Mouse (Mus musculus): ENCODE data around the gene Nkain2. TPM values are rescaled to one million over a fixed set of nuclear protein-coding genes. Genes with fewer than 3 reads are reported as not detected.

Gene Nkain2
- polyA plus RNA-seq, 1 experiment from 2014 or later: 8.2 TPM

DNA sequence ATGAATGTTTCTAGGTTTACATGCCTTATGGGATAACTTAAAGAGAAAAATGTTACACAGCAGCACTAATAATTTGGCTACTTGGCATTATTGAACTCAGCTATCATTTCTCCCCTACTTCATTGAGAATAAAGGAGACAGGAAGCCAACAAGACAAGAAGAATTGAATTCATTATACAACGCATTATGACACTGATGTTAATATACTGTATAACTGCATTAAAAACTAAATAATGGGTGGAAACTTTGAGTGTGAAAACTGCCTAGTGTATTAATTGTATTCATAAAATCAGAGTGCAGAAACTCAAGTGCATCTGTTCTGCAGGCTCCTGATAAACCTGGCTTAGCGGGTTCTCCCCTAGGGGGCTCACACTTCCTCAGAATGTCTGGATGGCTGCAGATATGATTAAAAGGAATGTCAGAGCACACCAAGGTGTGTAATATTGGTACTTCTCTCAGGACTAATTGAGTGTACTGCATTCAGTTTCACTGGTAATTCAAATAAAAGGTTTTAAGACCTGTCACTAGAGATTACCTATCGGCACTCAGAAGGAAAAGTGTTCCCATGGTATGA is 589.2 kb downstream of the Nkain2 start:
- no peak for ATAC-seq
- Histone ChIP-seq H3K9ac (no peak overlapping the region), H3K27me3 (no peaks in the 10 kb centered on the region), H3K4me3 (no peak overlapping the region), H3K4me2 (no peak overlapping the region), H3K36me3 (ENCODE audit: poor library complexity, severe bottlenecking) (no peaks in the 10 kb centered on the region), H3K4me1 (no peaks in the 10 kb centered on the region), H3K27ac (no peak overlapping the region), H3K9me3 (replicated peaks) (no peaks in the 10 kb centered on the region)
- 86% methylated on average over 3 of the region's 3 CpGs for WGBS

DNA sequence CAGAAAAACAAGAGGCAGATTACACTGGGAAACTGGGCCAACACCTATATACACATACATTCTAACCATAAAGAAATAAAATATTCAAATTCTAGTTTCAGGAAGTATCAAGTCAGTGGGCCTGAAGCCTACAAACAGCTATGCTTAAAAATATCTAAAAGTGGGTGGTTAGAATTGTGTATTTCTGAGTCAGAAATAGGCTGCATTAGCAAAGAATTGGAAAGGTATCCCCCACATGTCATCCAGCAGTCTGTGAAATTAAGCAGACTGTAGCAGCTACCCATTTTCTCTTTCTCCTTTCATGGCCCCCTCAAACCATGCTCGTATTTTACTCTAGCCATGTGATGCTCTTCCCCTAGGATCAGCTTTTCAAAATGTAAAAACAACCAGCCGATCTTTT is 599.8 kb downstream of the Nkain2 start:
- WGBS: 49% methylated on average over 2 of the region's 2 CpGs
- no peak overlapping the region for H3K4me2 ChIP-seq
- H3K4me3 ChIP-seq: no peak overlapping the region
- no peaks in the 10 kb centered on the region for H3K36me3 ChIP-seq (ENCODE audit: poor library complexity, severe bottlenecking)
- H3K27me3 ChIP-seq: no peaks in the 10 kb centered on the region
- H3K9me3 ChIP-seq (replicated peaks): no peaks in the 10 kb centered on the region
- no peak overlapping the region for H3K27ac ChIP-seq
- ATAC-seq: no peak
- H3K9ac ChIP-seq: no peak overlapping the region
- no peaks in the 10 kb centered on the region for H3K4me1 ChIP-seq

- Histone ChIP-seq H3K4me2 (no peak overlapping the region), H3K9ac (no peak overlapping the region), H3K4me3 (no peak overlapping the region), H3K36me3 (ENCODE audit: poor library complexity, severe bottlenecking) (no peaks in the 10 kb centered on the region), H3K27me3 (no peaks in the 10 kb centered on the region), H3K27ac (no peak overlapping the region), H3K9me3 (replicated peaks) (no peaks in the 10 kb centered on the region), H3K4me1 (no peaks in the 10 kb centered on the region)
- WGBS: 87% methylated on average over 1 of the region's 1 CpGs
- no peak for ATAC-seq
Observed at GRCm38 (mm10) chr10:32283690-32284089, 606.6 kb downstream of the Nkain2 start.

GRCm38 (mm10) chr10:32243266-32243882 is 646.9 kb downstream of the Nkain2 start:
- Histone ChIP-seq H3K4me3 (no peak overlapping the region), H3K27me3 (no peaks in the 10 kb centered on the region), H3K9ac (no peak overlapping the region), H3K9me3 (replicated peaks) (no peaks in the 10 kb centered on the region), H3K36me3 (ENCODE audit: poor library complexity, severe bottlenecking) (no peaks in the 10 kb centered on the region), H3K4me1 (no peaks in the 10 kb centered on the region), H3K27ac (no peak overlapping the region), H3K4me2 (no peak overlapping the region)
- ATAC-seq: no peak
- 78% methylated on average over 4 of the region's 4 CpGs for WGBS

GRCm38 (mm10) chr10:32241168-32241567 is 649.1 kb downstream of the Nkain2 start:
- ATAC-seq: 0 out of 2 replicates have a peak, but pooled peaks have one; percentile 27
- Histone ChIP-seq H3K27ac (no peak overlapping the region), H3K4me3 (no peak overlapping the region), H3K4me1 (no peaks in the 10 kb centered on the region), H3K36me3 (ENCODE audit: poor library complexity, severe bottlenecking) (no peaks in the 10 kb centered on the region), H3K27me3 (no peaks in the 10 kb centered on the region), H3K4me2 (no peak overlapping the region), H3K9ac (no peak overlapping the region), H3K9me3 (replicated peaks) (no peaks in the 10 kb centered on the region)

GRCm38 (mm10) chr10:32182951-32183350 is 707.3 kb downstream of the Nkain2 start:
- Histone ChIP-seq H3K27me3 (no peaks in the 10 kb centered on the region), H3K4me1 (no peaks in the 10 kb centered on the region), H3K36me3 (ENCODE audit: poor library complexity, severe bottlenecking) (no peaks in the 10 kb centered on the region), H3K4me3 (no peak overlapping the region), H3K9ac (no peak overlapping the region), H3K9me3 (replicated peaks) (no peaks in the 10 kb centered on the region), H3K4me2 (no peak overlapping the region), H3K27ac (no peak overlapping the region)
- no peak for ATAC-seq
- WGBS: 85% methylated on average over 3 of the region's 3 CpGs

- Histone ChIP-seq H3K9ac (no peak overlapping the region), H3K4me1 (no peaks in the 10 kb centered on the region), H3K27ac (no peak overlapping the region), H3K36me3 (ENCODE audit: poor library complexity, severe bottlenecking) (no peaks in the 10 kb centered on the region), H3K27me3 (no peaks in the 10 kb centered on the region), H3K9me3 (replicated peaks) (no peaks in the 10 kb centered on the region), H3K4me2 (no peak overlapping the region), H3K4me3 (no peak overlapping the region)
- ATAC-seq: no peak
- WGBS: 38% methylated on average over 1 of the region's 1 CpGs
Observed at GRCm38 (mm10) chr10:32091354-32091753, 798.9 kb downstream of the Nkain2 start.

- Histone ChIP-seq H3K27me3 (no peaks in the 10 kb centered on the region), H3K9me3 (replicated peaks) (no peaks in the 10 kb centered on the region), H3K9ac (no peak overlapping the region), H3K27ac (no peak overlapping the region), H3K4me3 (no peak overlapping the region), H3K36me3 (ENCODE audit: poor library complexity, severe bottlenecking) (no peaks in the 10 kb centered on the region), H3K4me2 (no peak overlapping the region), H3K4me1 (no peaks in the 10 kb centered on the region)
- 90% methylated on average over 6 of the region's 6 CpGs for WGBS
- no peak for ATAC-seq
Observed at GRCm38 (mm10) chr10:32060396-32060795, 829.9 kb downstream of the Nkain2 start.

- ATAC-seq: no peak
- no peaks in the 10 kb centered on the region for H3K9me3 ChIP-seq (replicated peaks)
- H3K27ac ChIP-seq: no peak overlapping the region
- 84% methylated on average over 2 of the region's 2 CpGs for WGBS
- no peaks in the 10 kb centered on the region for H3K27me3 ChIP-seq
- H3K4me1 ChIP-seq: no peaks in the 10 kb centered on the region
- H3K36me3 ChIP-seq (ENCODE audit: poor library complexity, severe bottlenecking): no peaks in the 10 kb centered on the region
- H3K4me3 ChIP-seq: no peak overlapping the region
- H3K9ac ChIP-seq: no peak overlapping the region
- no peak overlapping the region for H3K4me2 ChIP-seq
Observed at GRCm38 (mm10) chr10:32058251-32058650, 832.0 kb downstream of the Nkain2 start.

DNA sequence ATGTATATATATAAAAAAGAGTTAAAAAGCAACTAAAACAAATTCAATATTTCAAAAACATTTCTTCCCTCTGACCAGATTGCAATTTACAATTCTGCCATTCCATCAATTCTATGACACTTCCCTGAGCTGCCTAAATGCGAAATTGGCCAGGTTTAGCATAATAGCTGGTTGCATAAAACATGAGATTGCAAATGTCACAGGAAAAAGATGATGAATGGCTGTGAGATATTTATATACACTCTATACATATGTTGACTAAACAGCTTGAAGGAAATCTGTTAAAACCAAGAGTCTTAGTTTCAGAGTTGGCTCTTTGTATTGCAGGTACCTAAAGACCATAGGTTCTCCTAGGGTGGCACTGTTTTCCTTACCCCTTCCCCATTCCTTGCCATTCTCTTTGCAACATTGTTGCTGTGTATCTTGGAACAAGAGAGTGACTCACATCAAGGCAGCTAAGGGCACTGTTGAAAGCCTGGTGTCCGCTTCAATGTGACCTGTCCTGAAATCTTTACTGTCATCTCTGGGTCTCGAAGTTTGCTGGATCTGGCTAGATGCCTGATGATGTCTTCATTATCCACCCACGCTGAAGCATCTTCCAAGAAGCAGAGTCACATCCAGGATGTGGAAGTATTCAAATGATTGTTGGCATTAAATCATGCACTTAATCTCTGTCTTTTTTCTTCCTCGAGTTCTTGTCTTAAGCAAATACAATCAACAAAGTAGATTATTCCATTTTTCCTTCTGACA is 837.5 kb downstream of the Nkain2 start:
- no peaks in the 10 kb centered on the region for H3K27me3 ChIP-seq
- no peaks in the 10 kb centered on the region for H3K9me3 ChIP-seq (replicated peaks)
- no peaks in the 10 kb centered on the region for H3K4me1 ChIP-seq
- H3K9ac ChIP-seq: no peak overlapping the region
- ATAC-seq: peak; percentile 80
- 87% methylated on average over 5 of the region's 5 CpGs for WGBS
- H3K27ac ChIP-seq: no peak overlapping the region
- no peak overlapping the region for H3K4me2 ChIP-seq
- no peaks in the 10 kb centered on the region for H3K36me3 ChIP-seq (ENCODE audit: poor library complexity, severe bottlenecking)
- H3K4me3 ChIP-seq: no peak overlapping the region

DNA sequence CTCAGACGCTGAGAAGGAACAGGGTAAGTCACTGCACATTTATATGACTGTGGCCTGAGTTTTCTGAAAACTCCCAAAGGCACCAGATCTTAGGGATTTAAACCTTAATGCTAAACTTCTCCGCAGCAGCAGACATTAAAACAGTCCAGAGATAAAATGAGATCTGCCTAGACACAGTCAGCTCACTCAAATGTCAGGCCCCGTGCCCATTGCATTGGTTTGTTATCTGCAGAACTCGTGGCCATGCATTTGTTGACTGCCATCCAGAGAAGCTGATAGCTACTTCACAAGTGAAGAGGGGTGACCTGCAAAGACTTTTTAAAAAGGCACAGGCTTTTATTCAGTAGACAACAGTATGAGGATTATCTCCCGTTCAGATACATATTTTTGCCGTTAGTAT is 838.2 kb downstream of the Nkain2 start:
- Histone ChIP-seq H3K27me3 (no peaks in the 10 kb centered on the region), H3K4me1 (no peaks in the 10 kb centered on the region), H3K9ac (no peak overlapping the region), H3K4me3 (no peak overlapping the region), H3K4me2 (no peak overlapping the region), H3K27ac (no peak overlapping the region), H3K9me3 (replicated peaks) (no peaks in the 10 kb centered on the region), H3K36me3 (ENCODE audit: poor library complexity, severe bottlenecking) (no peaks in the 10 kb centered on the region)
- peak; percentile 21; the same call in 1 of the 2 replicates for ATAC-seq
- WGBS: 90% methylated on average over 6 of the region's 6 CpGs

GRCm38 (mm10) chr10:32029996-32030395 is 860.3 kb downstream of the Nkain2 start:
- no peak overlapping the region for H3K4me3 ChIP-seq
- H3K27me3 ChIP-seq: no peaks in the 10 kb centered on the region
- no peak for ATAC-seq
- no peak overlapping the region for H3K27ac ChIP-seq
- H3K9ac ChIP-seq: no peak overlapping the region
- no peaks in the 10 kb centered on the region for H3K36me3 ChIP-seq (ENCODE audit: poor library complexity, severe bottlenecking)
- no peaks in the 10 kb centered on the region for H3K4me1 ChIP-seq
- WGBS: 54% methylated on average over 1 of the region's 1 CpGs
- no peaks in the 10 kb centered on the region for H3K9me3 ChIP-seq (replicated peaks)
- no peak overlapping the region for H3K4me2 ChIP-seq

Data from forebrain, embryonic 13.5 days (tissue).